Mouse (Mus musculus) C2C12 (cell line): ENCODE measurements around the gene Olfr1413.

Experiments used
- CEBPB ChIP-seq: IDR thresholded peaks from one replicate; pipeline ENCODE4 v1.6.1; 2011; ENCODE audit warnings: low read depth, mild to moderate bottlenecking, control low read depth, moderate library complexity
- CTCF ChIP-seq: IDR thresholded peaks from one replicate; pipeline ENCODE4 v1.5.1; 2011; ENCODE audit not compliant: control insufficient read depth, insufficient read depth, insufficient read length
- FOSL1 ChIP-seq: IDR thresholded peaks from one replicate; pipeline ENCODE4 v1.8.0; 2011; ENCODE audit warnings: mild to moderate bottlenecking, low read length; ENCODE audit not compliant: poor library complexity, insufficient read depth, severe bottlenecking
- MAX ChIP-seq: IDR thresholded peaks from one replicate; pipeline ENCODE4 v1.6.1; 2011; ENCODE audit warnings: mild to moderate bottlenecking, control low read depth
- MYOD1 ChIP-seq: IDR thresholded peaks from one replicate; pipeline ENCODE4 v1.6.1; 2011; ENCODE audit warnings: low read depth; ENCODE audit not compliant: control insufficient read depth, insufficient read length
- MYOG ChIP-seq: IDR thresholded peaks from one replicate; pipeline ENCODE4 v1.6.1; 2011; ENCODE audit not compliant: control insufficient read depth, insufficient read length; ENCODE audit errors: extremely low read depth
- USF1 ChIP-seq: IDR thresholded peaks from one replicate; pipeline ENCODE4 v1.6.1; 2011; ENCODE audit warnings: low read depth, mild to moderate bottlenecking, control low read depth, moderate library complexity

GRCm38 (mm10) chr1:92536972-92537371 lies 34.1 kb upstream of the Olfr1413 start:
- no peak for TF ChIP-seq CTCF
- TF ChIP-seq MAX: no peak
- no peak for TF ChIP-seq USF1
- no peak for TF ChIP-seq MYOD1
- TF ChIP-seq CEBPB: no peak
- TF ChIP-seq MYOG: no peak
- TF ChIP-seq FOSL1: no peak
